Mouse (Mus musculus): ENCODE data around the gene Hmx2. TPM values are rescaled to one million over a fixed set of nuclear protein-coding genes. Genes with fewer than 3 reads are reported as not detected.

Gene Hmx2
- polyA plus RNA-seq, 1 experiment from 2014 or later: not detected

Other genes starting within 250 kb of the Hmx2 start
- gene Cuzd1, start 226.5 kb upstream of the Hmx2 start, polyA plus RNA-seq (2015; fragmentation: Nextera tagmentation; extraction: Ambion mirVana): not detected in 2 replicates
- gene Fam24b, start 219.3 kb upstream of the Hmx2 start, polyA plus RNA-seq (2015; fragmentation: Nextera tagmentation; extraction: Ambion mirVana): not detected in 2 replicates
- not detected in 2 replicates for gene Fam24a, start 214.9 kb upstream of the Hmx2 start, polyA plus RNA-seq (2015; fragmentation: Nextera tagmentation; extraction: Ambion mirVana)
- 21.7 and 22.5 TPM in 2 replicates for gene 2310057M21Rik, start 186.0 kb upstream of the Hmx2 start, polyA plus RNA-seq (2015; fragmentation: Nextera tagmentation; extraction: Ambion mirVana)
- gene Pstk, start 177.6 kb upstream of the Hmx2 start, polyA plus RNA-seq (2015; fragmentation: Nextera tagmentation; extraction: Ambion mirVana): 79.8 and 89.1 TPM in 2 replicates
- gene Ikzf5, start 138.3 kb upstream of the Hmx2 start, polyA plus RNA-seq (2015; fragmentation: Nextera tagmentation; extraction: Ambion mirVana): 14.3 and 15.6 TPM in 2 replicates
- gene Acadsb, start 138.2 kb upstream of the Hmx2 start, polyA plus RNA-seq (2015; fragmentation: Nextera tagmentation; extraction: Ambion mirVana): 105 and 141 TPM in 2 replicates
- gene Hmx3, start 5.9 kb upstream of the Hmx2 start, polyA plus RNA-seq (2015; fragmentation: Nextera tagmentation; extraction: Ambion mirVana): not detected in 2 replicates
- gene Bub3, start 11.4 kb downstream of the Hmx2 start, polyA plus RNA-seq (2015; fragmentation: Nextera tagmentation; extraction: Ambion mirVana): 232 and 237 TPM in 2 replicates